Mouse (Mus musculus) liver, embryonic 14.5 days (tissue): ENCODE measurements around the gene D1Pas1. TPM values are rescaled to one million over a fixed set of nuclear protein-coding genes. Genes with fewer than 3 reads are reported as not detected.

ENCODE experiments used
- ATAC-seq: fragments of 200-750 bp; cut with Nextera tagmentation; 2 replicates; pipeline ENCODE4 v1.8.0; 2017; ENCODE audit warnings: moderate number of reproducible peaks, mild to moderate bottlenecking, moderate library complexity; ENCODE audit not compliant: insufficient read depth
- DNase-seq, 3 experiments: peaks; one replicate each; pipeline ENCODE4 v3.0.0-alpha.2; 2012 to 2013; ENCODE audit warnings: low read depth in 3 of 3, low spot score in 3 of 3
- H3K27ac ChIP-seq: fragments of 300-500 bp; sonication (generic); 2 replicates; pipeline ENCODE4 v1.5.1; 2014; ENCODE audit warnings: moderate library complexity, mild to moderate bottlenecking, control low read depth, inconsistent platforms
- H3K27me3 ChIP-seq: fragments of 300-500 bp; sonication (generic); 2 replicates; pipeline ENCODE4 v1.6.1; 2014; ENCODE audit warnings: mild to moderate bottlenecking, low read length, moderate library complexity; ENCODE audit not compliant: control insufficient read depth, insufficient read depth
- H3K36me3 ChIP-seq: fragments of 300-500 bp; sonication (generic); replicated peaks from 2 replicates; pipeline ENCODE4 v1.6.1; 2014; ENCODE audit warnings: low read depth; ENCODE audit not compliant: control insufficient read depth, insufficient read depth
- H3K4me1 ChIP-seq, 2 experiments: fragments of 200-500 bp in 1 of 2; fragments of 300-500 bp in 1 of 2; sonication (generic) in 1 of 2; replicated peaks; 2 replicates each; pipeline ENCODE4 v1.6.1; 2012 to 2014; ENCODE audit warnings: antibody characterized with exemption in 1 of 2, inconsistent platforms in 1 of 2, low read length in 1 of 2; ENCODE audit not compliant: control insufficient read depth in 2 of 2, insufficient read depth in 2 of 2
- H3K4me2 ChIP-seq: fragments of 300-500 bp; sonication (generic); 2 replicates; pipeline ENCODE4 v1.6.1; 2014; ENCODE audit warnings: low read depth, mild to moderate bottlenecking, control low read depth, moderate library complexity
- H3K4me3 ChIP-seq, 2 experiments: fragments of 200-500 bp in 1 of 2; fragments of 300-500 bp in 1 of 2; sonication (generic) in 1 of 2; 2 replicates each; pipeline ENCODE4 v1.5.1; 2012 to 2014; ENCODE audit warnings: low read depth in 2 of 2, low read length in 2 of 2, mild to moderate bottlenecking in 2 of 2, control low read depth in 1 of 2, inconsistent platforms in 1 of 2, moderate library complexity in 1 of 2; ENCODE audit not compliant: insufficient read depth in 1 of 2
- H3K9ac ChIP-seq: fragments of 300-500 bp; sonication (generic); replicated peaks from 2 replicates; pipeline ENCODE4 v1.6.1; 2014; ENCODE audit warnings: mild to moderate bottlenecking, control low read depth, moderate library complexity
- H3K9me3 ChIP-seq: fragments of 300-500 bp; sonication (generic); 2 replicates; pipeline ENCODE4 v1.6.1; 2016; ENCODE audit warnings: low read length, mixed read lengths; ENCODE audit not compliant: control insufficient read depth
- CTCF ChIP-seq: IDR thresholded peaks from 2 replicates; pipeline ENCODE4 v1.5.1; 2016; ENCODE audit warnings: antibody characterized with exemption, low read depth, control low read depth
- EP300 ChIP-seq: IDR thresholded peaks from 2 replicates; pipeline ENCODE4 v1.6.1; 2016; ENCODE audit warnings: antibody characterized with exemption, low read depth
- WGBS: fragments of 180-500 bp; shearing (Covaris S2); extraction: QIAGEN DNeasy Blood & Tissue Kit; methylation state at CpG from one replicate; pipeline ENCODE4 v1.1.7; 2014; ENCODE audit not compliant: insufficient replicate concordance; 5-methylcytosine and 5-hydroxymethylcytosine counted together
- polyA plus RNA-seq, 2 experiments: library from polyadenylated mRNA; depleted of rRNA in 1 of 2; stranded (reverse) in 1 of 2; unstranded in 1 of 2; fragments of >200 nt; fragmentation: Nextera tagmentation in 1 of 2; extraction: Ambion mirVana in 1 of 2; gene quantifications; 2 replicates each; pipeline versions ENCODE4 v1.2.1 to v1.2.3; 2012 to 2014

The D1Pas1 gene
- polyA plus RNA-seq, 2 experiments, result not detected

- H3K4me1 ChIP-seq, result no peaks in the 10 kb centered on the region; a peak in 1 of 4 replicates
- H3K9ac ChIP-seq, result no peak overlapping the region
- no peak overlapping the region for H3K27ac ChIP-seq
- ATAC-seq (no peak), DNase-seq (no peak)
- H3K27me3 ChIP-seq, result no peaks in the 10 kb centered on the region
- WGBS, result 54% methylated on average over 4 of the region's 4 CpGs
- H3K4me3 ChIP-seq, result no peak overlapping the region
- TF ChIP-seq EP300 (no peak), CTCF (no peak)
- H3K4me2 ChIP-seq, result no peak overlapping the region
- no peaks in the 10 kb centered on the region for H3K9me3 ChIP-seq
- H3K36me3 ChIP-seq, result no peaks in the 10 kb centered on the region
Observed at GRCm38 (mm10) chr1:186952381-186952780, 14.8 kb upstream of the D1Pas1 start.

- H3K4me1 ChIP-seq, result no peaks in the 10 kb centered on the region; a peak in 1 of 4 replicates
- H3K9me3 ChIP-seq, result no peaks in the 10 kb centered on the region
- no peak for ATAC-seq
Observed at GRCm38 (mm10) chr1:186954591-186954990, 12.6 kb upstream of the D1Pas1 start.

GRCm38 (mm10) chr1:186959380-186959779 is 7.8 kb upstream of the D1Pas1 start:
- TF ChIP-seq EP300 (no peak), CTCF (0 out of 2 replicates have a peak, but pooled peaks have one; percentile 24)
- no peaks in the 10 kb centered on the region for H3K9me3 ChIP-seq
- WGBS, result 35% methylated on average over 4 of the region's 4 CpGs

More at GRCm38 (mm10) chr1:186954591-186954990, 12.6 kb upstream of the D1Pas1 start:
- no peak for TF ChIP-seq CTCF
- no peak for TF ChIP-seq EP300
- WGBS, result 61% methylated on average over 4 of the region's 4 CpGs
- DNase-seq, result no peak
- Histone ChIP-seq H3K9ac (no peak overlapping the region), H3K4me2 (no peak overlapping the region), H3K4me3 (no peak overlapping the region), H3K27me3 (no peaks in the 10 kb centered on the region), H3K36me3 (no peaks in the 10 kb centered on the region), H3K27ac (no peak overlapping the region)

GRCm38 (mm10) chr1:186964143-186964875 is 2.9 kb upstream of the D1Pas1 start:
- no peaks in the 10 kb centered on the region for H3K4me1 ChIP-seq
- ATAC-seq (no peak), DNase-seq (no peak)
- no peak for TF ChIP-seq CTCF
- no peak for TF ChIP-seq EP300
- no peaks in the 10 kb centered on the region for H3K27me3 ChIP-seq
- H3K4me3 ChIP-seq, result no peak overlapping the region
- peaks cover 11% of the 10 kb centered on the region for H3K9me3 ChIP-seq
- no peak overlapping the region for H3K27ac ChIP-seq
- no peak overlapping the region for H3K9ac ChIP-seq
- 36% methylated on average over 4 of the region's 4 CpGs for WGBS
- no peaks in the 10 kb centered on the region for H3K36me3 ChIP-seq
- H3K4me2 ChIP-seq, result no peak overlapping the region

More at GRCm38 (mm10) chr1:186959380-186959779, 7.8 kb upstream of the D1Pas1 start:
- H3K9ac ChIP-seq, result no peak overlapping the region
- H3K27me3 ChIP-seq, result no peaks in the 10 kb centered on the region
- no peaks in the 10 kb centered on the region for H3K4me1 ChIP-seq
- ATAC-seq, result no peak
- no peak overlapping the region for H3K27ac ChIP-seq
- DNase-seq, result no peak
- H3K4me2 ChIP-seq, result no peak overlapping the region
- H3K4me3 ChIP-seq, result no peak overlapping the region
- no peaks in the 10 kb centered on the region for H3K36me3 ChIP-seq

GRCm38 (mm10) chr1:186967926-186968325 is 710 bp downstream of the D1Pas1 start:
- H3K4me3 ChIP-seq, result no peak overlapping the region
- no peak for TF ChIP-seq CTCF
- H3K27me3 ChIP-seq, result no peaks in the 10 kb centered on the region
- H3K27ac ChIP-seq, result no peak overlapping the region
- H3K9me3 ChIP-seq, result peaks cover 11% of the 10 kb centered on the region
- WGBS, result 80% methylated on average over 34 of the region's 34 CpGs
- no peak overlapping the region for H3K9ac ChIP-seq
- no peak overlapping the region for H3K4me2 ChIP-seq
- H3K36me3 ChIP-seq, result no peaks in the 10 kb centered on the region
- DNase-seq, result no peak
- ATAC-seq, result no peak
- no peaks in the 10 kb centered on the region for H3K4me1 ChIP-seq
